Mouse (Mus musculus) forebrain, embryonic 14.5 days (tissue): ENCODE data around the gene Mtfr1l. TPM values are rescaled to one million over a fixed set of nuclear protein-coding genes. Genes with fewer than 3 reads are reported as not detected.
"Not testable (repeated sequence)": the region's sequence is repeated elsewhere in the genome, so short reads cannot be mapped to it uniquely, and the experiment has no call there.

Source experiments
- ATAC-seq: fragments of 200-750 bp; cut with Nextera tagmentation; 2 replicates; pipeline ENCODE4 v1.8.0; 2017; ENCODE audit warnings: mild to moderate bottlenecking, moderate library complexity
- DNase-seq: peaks from one replicate; pipeline ENCODE4 v3.0.0-alpha.2; 2015; ENCODE audit warnings: low spot score
- H3K27ac ChIP-seq: fragments of 300-500 bp; sonication (generic); 2 replicates; pipeline ENCODE4 v1.5.1; 2014; ENCODE audit warnings: low read depth, mild to moderate bottlenecking, control low read depth, low read length, moderate library complexity
- H3K27me3 ChIP-seq: fragments of 300-500 bp; sonication (generic); replicated peaks from 2 replicates; pipeline ENCODE4 v1.6.1; 2014; ENCODE audit warnings: low read length, control low read depth, mixed read lengths; ENCODE audit not compliant: control insufficient read depth, insufficient read depth
- H3K36me3 ChIP-seq: fragments of 300-500 bp; sonication (generic); 2 replicates; pipeline ENCODE4 v1.6.1; 2014; ENCODE audit warnings: low read length, control low read depth; ENCODE audit not compliant: control insufficient read depth, insufficient read depth
- H3K4me1 ChIP-seq: fragments of 300-500 bp; sonication (generic); 2 replicates; pipeline ENCODE4 v1.6.1; 2014; ENCODE audit warnings: antibody characterized with exemption, low read length, control low read depth; ENCODE audit not compliant: control insufficient read depth, insufficient read depth
- H3K4me2 ChIP-seq: fragments of 300-500 bp; sonication (generic); 2 replicates; pipeline ENCODE4 v1.6.1; 2014; ENCODE audit warnings: mild to moderate bottlenecking, control low read depth, low read length
- H3K4me3 ChIP-seq: fragments of 300-500 bp; sonication (generic); 2 replicates; pipeline ENCODE4 v1.5.1; 2014; ENCODE audit warnings: low read depth, low read length, control low read depth
- H3K9ac ChIP-seq: fragments of 300-500 bp; sonication (generic); 2 replicates; pipeline ENCODE4 v1.6.1; 2014; ENCODE audit warnings: mild to moderate bottlenecking, low read length, control low read depth, moderate library complexity
- H3K9me3 ChIP-seq: fragments of 300-500 bp; sonication (generic); replicated peaks from 2 replicates; pipeline ENCODE4 v1.6.1; 2016; ENCODE audit warnings: low read length, control low read depth, mixed read lengths; ENCODE audit not compliant: control insufficient read depth
- WGBS: fragments of 180-500 bp; shearing (Covaris S2); extraction: QIAGEN DNeasy Blood & Tissue Kit; methylation state at CpG from one replicate; pipeline ENCODE4 v1.1.7; 2014; 5-methylcytosine and 5-hydroxymethylcytosine counted together
- polyA plus RNA-seq: library from polyadenylated mRNA; unstranded; fragments of >200 nt; fragmentation: Nextera tagmentation; extraction: Ambion mirVana; gene quantifications from 2 replicates; pipeline ENCODE4 v1.2.1, GENCODE M21; 2014

Gene Mtfr1l
- polyA plus RNA-seq, 1 experiment from 2014 or later, result 177 TPM

GRCm38 (mm10) chr4:134494161-134494560 lies 41.0 kb downstream of the Mtfr1l start:
- DNase-seq, H3K4me1 ChIP-seq, ATAC-seq, H3K4me3 ChIP-seq, H3K9ac ChIP-seq, H3K27me3 ChIP-seq, H3K27ac ChIP-seq, H3K36me3 ChIP-seq, H3K4me2 ChIP-seq, H3K9me3 ChIP-seq: not testable (repeated sequence)
- 90% methylated on average over 6 of the region's 6 CpGs for WGBS

- H3K9me3 ChIP-seq, result no peaks in the 10 kb centered on the region
- WGBS, result 63% methylated on average over 6 of the region's 6 CpGs
- H3K36me3 ChIP-seq, result no peaks in the 10 kb centered on the region
- H3K9ac ChIP-seq, result no peak overlapping the region
- ATAC-seq (no peak), DNase-seq (no peak)
- no peak overlapping the region for H3K4me3 ChIP-seq
- no peaks in the 10 kb centered on the region; the same call in 1 of the 2 replicates for H3K4me1 ChIP-seq
- no peaks in the 10 kb centered on the region for H3K27me3 ChIP-seq
- H3K4me2 ChIP-seq, result no peak overlapping the region
- H3K27ac ChIP-seq, result no peak overlapping the region
Measured at GRCm38 (mm10) chr4:134491716-134492115, 43.5 kb downstream of the Mtfr1l start.

GRCm38 (mm10) chr4:134489986-134490665 lies 45.1 kb downstream of the Mtfr1l start:
- no peak for DNase-seq

GRCm38 (mm10) chr4:134488211-134488610 lies 47.0 kb downstream of the Mtfr1l start:
- no peak overlapping the region for H3K27ac ChIP-seq
- no peak for DNase-seq
- H3K36me3 ChIP-seq, result no peaks in the 10 kb centered on the region
- 96% methylated on average over 5 of the region's 5 CpGs for WGBS
- H3K4me3 ChIP-seq, result no peak overlapping the region
- no peak for ATAC-seq
- H3K4me1 ChIP-seq, result no peaks in the 10 kb centered on the region
- no peak overlapping the region for H3K4me2 ChIP-seq
- H3K27me3 ChIP-seq, result no peaks in the 10 kb centered on the region
- H3K9ac ChIP-seq, result no peak overlapping the region
- H3K9me3 ChIP-seq, result no peaks in the 10 kb centered on the region

More at GRCm38 (mm10) chr4:134489986-134490665, 45.1 kb downstream of the Mtfr1l start:
- H3K4me1 ChIP-seq, result no peaks in the 10 kb centered on the region
- no peaks in the 10 kb centered on the region for H3K36me3 ChIP-seq
- no peak overlapping the region for H3K4me2 ChIP-seq
- no peak for ATAC-seq
- no peaks in the 10 kb centered on the region for H3K27me3 ChIP-seq
- H3K27ac ChIP-seq, result no peak overlapping the region
- H3K4me3 ChIP-seq, result no peak overlapping the region
- no peak overlapping the region for H3K9ac ChIP-seq
- WGBS, result 93% methylated on average over 11 of the region's 11 CpGs
- H3K9me3 ChIP-seq, result no peaks in the 10 kb centered on the region

GRCm38 (mm10) chr4:134485151-134485900 lies 49.9 kb downstream of the Mtfr1l start:
- WGBS, result 84% methylated on average over 5 of the region's 5 CpGs
- no peak for DNase-seq

GRCm38 (mm10) chr4:134484231-134484630 lies 51.0 kb downstream of the Mtfr1l start:
- no peaks in the 10 kb centered on the region for H3K4me1 ChIP-seq
- H3K27ac ChIP-seq, result no peak overlapping the region
- DNase-seq (no peak), ATAC-seq (no peak)
- no peaks in the 10 kb centered on the region for H3K9me3 ChIP-seq
- no peak overlapping the region for H3K4me3 ChIP-seq
- H3K27me3 ChIP-seq, result no peaks in the 10 kb centered on the region
- H3K4me2 ChIP-seq, result no peak overlapping the region
- H3K36me3 ChIP-seq, result no peaks in the 10 kb centered on the region
- WGBS, result 87% methylated on average over 10 of the region's 10 CpGs
- no peak overlapping the region for H3K9ac ChIP-seq

More at GRCm38 (mm10) chr4:134485151-134485900, 49.9 kb downstream of the Mtfr1l start:
- H3K4me2 ChIP-seq, result no peak overlapping the region
- no peak overlapping the region for H3K4me3 ChIP-seq
- no peak overlapping the region for H3K27ac ChIP-seq
- no peaks in the 10 kb centered on the region for H3K27me3 ChIP-seq
- no peaks in the 10 kb centered on the region for H3K4me1 ChIP-seq
- H3K9me3 ChIP-seq, result no peaks in the 10 kb centered on the region
- ATAC-seq, result no peak
- H3K36me3 ChIP-seq, result no peaks in the 10 kb centered on the region
- no peak overlapping the region for H3K9ac ChIP-seq

GRCm38 (mm10) chr4:134483696-134484095 lies 51.5 kb downstream of the Mtfr1l start:
- Histone ChIP-seq H3K9ac (no peak overlapping the region), H3K4me3 (no peak overlapping the region), H3K4me2 (no peak overlapping the region), H3K36me3 (no peaks in the 10 kb centered on the region), H3K27me3 (no peaks in the 10 kb centered on the region), H3K9me3 (no peaks in the 10 kb centered on the region), H3K4me1 (no peaks in the 10 kb centered on the region), H3K27ac (no peak overlapping the region)
- DNase-seq (no peak), ATAC-seq (no peak)
- 49% methylated on average over 6 of the region's 6 CpGs for WGBS

- Histone ChIP-seq H3K9ac (no peak overlapping the region), H3K4me3 (no peak overlapping the region), H3K36me3 (no peaks in the 10 kb centered on the region), H3K27me3 (no peaks in the 10 kb centered on the region), H3K27ac (no peak overlapping the region), H3K4me2 (no peak overlapping the region), H3K4me1 (no peaks in the 10 kb centered on the region), H3K9me3 (no peaks in the 10 kb centered on the region)
- WGBS, result 64% methylated on average over 6 of the region's 6 CpGs
- DNase-seq, result no peak
- no peak for ATAC-seq
Measured at GRCm38 (mm10) chr4:134483078-134483688, 52.0 kb downstream of the Mtfr1l start.

GRCm38 (mm10) chr4:134482442-134482841 lies 52.7 kb downstream of the Mtfr1l start:
- no peak overlapping the region for H3K9ac ChIP-seq
- WGBS, result 75% methylated on average over 8 of the region's 8 CpGs
- no peak overlapping the region for H3K4me2 ChIP-seq
- DNase-seq (no peak), ATAC-seq (no peak)
- H3K27me3 ChIP-seq, result no peaks in the 10 kb centered on the region
- H3K4me3 ChIP-seq, result no peak overlapping the region
- no peaks in the 10 kb centered on the region for H3K9me3 ChIP-seq
- no peaks in the 10 kb centered on the region; the same call in 1 of the 2 replicates for H3K36me3 ChIP-seq
- no peaks in the 10 kb centered on the region for H3K4me1 ChIP-seq
- no peak overlapping the region for H3K27ac ChIP-seq
